Mouse (Mus musculus): Measurements from ENCODE around the gene Exosc5. TPM values are rescaled to one million over a fixed set of nuclear protein-coding genes. Genes with fewer than 3 reads are reported as not detected.

The Exosc5 gene
- total RNA-seq, 2 experiments from 2014 or later = 5.4 to 10.1 TPM

DNA sequence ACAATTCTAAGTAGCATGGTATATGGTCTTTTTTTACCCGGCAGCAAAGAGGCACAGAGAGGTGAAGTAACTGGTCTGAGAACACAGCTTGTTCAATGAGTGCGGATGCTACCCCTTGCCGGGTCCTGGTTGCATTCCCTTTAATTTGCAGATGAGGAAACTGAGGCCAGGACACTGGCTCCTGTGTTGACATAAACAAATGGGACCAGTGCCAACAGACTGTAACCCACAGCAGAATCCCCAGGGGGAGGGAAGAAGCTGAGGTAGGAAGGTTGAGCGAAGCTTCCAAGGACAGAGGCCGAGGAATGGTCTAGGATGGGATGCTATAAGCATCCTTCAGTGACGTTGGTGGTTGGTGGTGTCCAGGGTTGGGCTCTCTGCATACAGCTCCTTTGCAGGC lies 16.4 kb downstream of the Exosc5 start:
- no peak for ATAC-seq (replicated peaks; ENCODE audit: low FRiP score, poor library complexity, severe bottlenecking)

DNA sequence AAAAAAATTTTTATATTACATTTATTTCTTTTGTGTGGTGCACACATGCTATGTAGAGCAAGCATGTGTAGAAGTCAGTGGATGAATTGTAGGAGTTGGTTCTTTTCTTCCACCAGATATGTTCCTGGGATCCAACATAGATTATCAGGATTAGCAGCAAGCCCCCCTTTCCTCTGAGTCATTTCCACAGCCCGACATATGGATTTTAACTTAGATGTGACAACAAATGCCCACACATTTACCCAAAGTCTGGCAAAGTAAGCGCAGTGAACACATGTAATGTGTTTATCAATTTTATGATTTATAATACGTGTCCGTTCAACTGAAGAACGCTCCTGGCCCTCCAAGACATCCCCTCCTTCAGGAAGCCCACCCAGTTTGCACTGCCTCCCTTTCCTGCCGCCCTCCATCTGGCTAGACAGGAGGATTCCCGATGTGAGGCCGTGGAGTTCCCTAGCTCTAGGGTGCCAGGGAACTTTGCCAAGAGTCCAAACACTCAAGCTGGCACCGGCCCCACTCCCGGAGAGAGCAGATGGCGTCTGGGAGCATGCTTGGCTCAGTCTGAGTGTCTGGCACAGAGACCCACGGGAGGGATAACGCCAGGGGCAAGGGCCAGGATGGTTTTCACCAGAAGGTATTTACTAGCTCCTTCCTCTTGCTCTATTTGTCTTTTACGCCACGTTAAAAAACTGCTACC lies 17.3 kb downstream of the Exosc5 start:
- ATAC-seq (replicated peaks; ENCODE audit: low FRiP score, poor library complexity, severe bottlenecking) = no peak

DNA sequence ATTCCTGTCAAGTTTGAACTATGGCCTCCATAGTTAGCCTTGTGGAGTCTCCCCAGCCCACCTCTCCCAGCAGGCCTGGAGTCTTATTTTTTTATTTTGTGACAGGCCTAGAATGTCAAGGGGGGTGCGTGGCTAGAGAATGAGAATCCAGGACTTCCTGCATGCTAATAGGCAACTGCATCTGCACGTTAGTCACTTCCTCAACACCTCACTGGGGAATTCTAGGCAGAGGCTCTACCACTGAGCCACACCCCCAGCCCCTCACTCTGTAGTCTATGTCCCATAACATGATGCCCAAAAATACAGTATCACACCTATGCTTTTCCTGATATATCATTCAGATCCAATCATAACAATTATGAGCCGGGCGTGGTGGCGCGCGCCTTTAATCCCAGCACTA lies 18.0 kb downstream of the Exosc5 start:
- no peak for ATAC-seq (replicated peaks; ENCODE audit: low FRiP score, poor library complexity, severe bottlenecking)

DNA sequence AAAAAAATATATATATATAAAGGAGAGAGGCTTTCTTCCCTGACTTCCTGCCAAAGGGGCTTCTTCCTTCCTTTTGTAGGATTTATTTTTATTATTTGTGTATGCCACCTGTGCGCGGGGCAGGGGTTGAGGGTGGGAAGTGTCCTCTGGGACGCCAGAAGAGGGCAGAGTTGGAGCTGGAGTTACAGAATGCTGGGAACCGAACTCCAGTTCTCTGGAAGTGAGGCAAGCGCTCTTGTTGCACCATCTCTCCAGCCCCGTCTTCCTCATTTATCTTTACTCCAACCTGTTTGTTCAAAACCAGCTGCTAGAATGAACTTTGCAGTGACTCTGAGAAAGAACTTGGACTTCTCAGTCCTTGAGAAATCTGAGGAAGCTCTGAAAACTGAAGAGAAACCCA lies 21.0 kb downstream of the Exosc5 start:
- ATAC-seq (replicated peaks; ENCODE audit: low FRiP score, poor library complexity, severe bottlenecking) = no peak

DNA sequence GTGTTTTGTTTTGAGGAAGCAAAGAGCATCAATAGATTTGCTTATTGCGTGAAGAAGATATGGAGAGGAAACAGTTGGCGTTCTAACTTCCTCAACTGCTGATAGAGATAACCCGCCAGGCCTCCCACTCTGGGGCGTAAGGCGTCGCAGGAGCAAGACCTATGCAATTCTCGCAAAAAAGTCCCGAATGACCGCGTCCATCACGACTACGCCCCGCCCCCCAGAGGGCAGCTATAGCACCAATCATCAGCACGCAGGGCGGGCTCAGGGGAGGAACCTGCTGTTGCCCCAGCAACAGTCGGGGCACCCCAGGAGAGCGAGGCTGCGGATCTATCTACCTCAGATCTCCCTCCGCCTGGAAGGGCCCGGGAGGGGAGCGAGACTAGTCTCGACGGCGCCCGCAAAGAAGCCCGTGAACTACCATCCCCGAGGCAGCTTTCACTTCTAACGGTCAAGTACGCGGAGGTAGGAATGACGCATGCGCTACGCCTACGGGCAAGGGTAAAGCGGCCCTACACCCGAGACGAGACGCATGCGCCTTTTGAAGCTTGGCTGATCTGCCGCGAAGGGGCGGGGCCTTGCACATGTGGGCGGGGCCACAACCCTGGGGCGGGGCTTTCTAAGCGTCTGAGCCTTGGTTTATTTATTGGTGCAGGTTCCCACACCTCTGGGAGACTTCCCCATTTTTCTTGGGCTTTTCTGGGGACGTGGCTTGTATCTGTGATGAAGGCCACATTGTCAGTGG lies 21.7 kb downstream of the Exosc5 start, which contains the start of gene B9d2:
Gene B9d2 (plus strand): TSS at position 267 of the 745 bp plus-strand sequence.
- peak; percentile 94 for ATAC-seq (replicated peaks; ENCODE audit: low FRiP score, poor library complexity, severe bottlenecking)

DNA sequence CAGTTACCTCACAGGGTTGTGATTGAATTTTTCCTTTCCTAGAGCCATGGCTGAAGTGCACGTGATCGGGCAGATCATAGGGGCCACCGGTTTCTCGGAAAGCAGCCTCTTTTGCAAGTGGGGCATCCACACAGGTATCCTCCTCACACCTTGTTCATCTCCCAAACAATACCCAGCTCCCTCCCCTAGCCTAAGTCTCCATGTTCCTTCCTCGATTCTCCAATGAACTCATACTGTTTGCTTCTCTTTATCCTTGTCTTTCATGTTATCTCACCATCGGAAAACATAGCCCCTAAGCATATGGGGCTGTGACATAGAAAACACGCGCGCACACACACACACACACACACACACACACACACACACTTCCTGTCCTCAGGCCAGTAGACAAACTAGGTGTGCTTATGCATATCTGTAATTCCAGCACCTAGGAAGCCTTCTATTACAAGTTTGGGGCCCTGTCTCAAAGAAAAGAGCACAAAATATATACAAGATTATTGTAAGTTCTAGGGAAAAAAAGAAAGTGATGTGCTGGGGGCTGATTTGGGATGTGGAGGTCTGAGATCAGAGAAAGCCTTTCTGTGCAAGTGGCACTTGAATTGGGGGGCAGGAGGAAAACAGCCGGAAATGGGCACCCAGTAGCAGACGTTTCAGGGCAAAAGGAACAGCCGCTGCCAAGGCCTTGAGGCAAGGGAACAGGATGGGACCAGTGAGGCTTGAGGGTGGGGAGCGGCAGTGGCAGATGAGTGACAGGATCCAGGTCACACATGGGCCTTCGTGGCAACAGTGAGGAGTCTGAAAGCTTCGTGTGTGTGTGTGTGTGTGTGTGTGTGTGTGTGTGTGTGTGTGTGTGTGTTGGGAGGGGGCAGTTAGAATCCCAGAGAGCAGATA lies 22.6 kb downstream of the Exosc5 start:
- ATAC-seq (replicated peaks; ENCODE audit: low FRiP score, poor library complexity, severe bottlenecking) = no peak

DNA sequence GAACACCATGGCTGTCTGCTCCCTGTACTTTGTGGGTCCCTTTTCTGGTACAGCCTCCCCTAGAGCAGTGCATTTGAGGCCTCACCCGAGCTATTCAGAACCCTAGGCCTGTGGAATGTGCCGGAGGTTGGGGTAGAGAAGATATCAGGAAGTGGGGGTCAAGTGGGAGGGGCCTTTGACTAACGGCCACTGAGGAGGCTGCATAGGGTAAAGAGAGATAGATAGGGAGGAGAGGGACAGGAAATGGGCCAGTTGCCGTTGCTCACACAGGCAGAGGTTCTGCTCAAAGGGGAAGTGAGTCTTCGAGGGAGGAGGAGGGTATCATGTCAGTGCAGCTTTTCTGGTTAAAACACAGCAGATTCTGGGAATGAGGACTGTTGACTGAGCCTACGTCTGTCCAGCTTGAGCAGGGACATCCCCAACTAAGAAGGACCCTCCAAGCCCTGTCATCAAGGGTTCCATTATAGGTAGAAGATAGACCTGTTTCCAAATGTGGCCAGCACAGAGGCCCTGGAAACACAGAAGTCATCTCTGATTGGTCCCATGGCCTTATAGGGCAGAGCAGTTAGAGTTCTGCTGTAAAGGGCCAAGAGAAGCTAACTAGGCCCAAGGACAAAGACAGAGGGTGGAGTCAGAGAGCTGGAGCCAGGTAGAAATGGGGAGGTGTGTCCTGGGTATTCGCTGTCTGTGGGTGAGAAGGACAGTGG lies 24.7 kb downstream of the Exosc5 start:
- no peak for ATAC-seq (replicated peaks; ENCODE audit: low FRiP score, poor library complexity, severe bottlenecking)

DNA sequence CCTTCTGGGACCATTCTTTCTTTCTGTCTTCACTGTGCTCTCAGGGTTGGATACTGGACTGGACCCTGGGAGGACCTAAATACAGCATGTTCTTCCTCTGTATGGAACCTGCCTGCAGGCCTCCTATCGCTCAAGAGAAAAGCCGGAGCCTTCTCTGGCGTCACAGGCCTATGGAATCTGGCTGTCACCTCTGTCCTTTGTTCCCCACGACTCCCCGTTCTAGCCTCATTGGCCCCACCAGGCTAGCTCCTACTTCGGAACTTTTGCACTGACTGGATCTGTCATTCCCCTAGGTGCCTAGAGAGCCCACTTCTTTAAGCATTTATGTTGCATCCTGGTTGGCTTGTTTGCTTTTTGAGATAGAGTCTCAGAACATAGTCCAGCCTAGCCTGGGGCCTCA lies 25.7 kb downstream of the Exosc5 start:
- ATAC-seq (replicated peaks; ENCODE audit: low FRiP score, poor library complexity, severe bottlenecking) = no peak

DNA sequence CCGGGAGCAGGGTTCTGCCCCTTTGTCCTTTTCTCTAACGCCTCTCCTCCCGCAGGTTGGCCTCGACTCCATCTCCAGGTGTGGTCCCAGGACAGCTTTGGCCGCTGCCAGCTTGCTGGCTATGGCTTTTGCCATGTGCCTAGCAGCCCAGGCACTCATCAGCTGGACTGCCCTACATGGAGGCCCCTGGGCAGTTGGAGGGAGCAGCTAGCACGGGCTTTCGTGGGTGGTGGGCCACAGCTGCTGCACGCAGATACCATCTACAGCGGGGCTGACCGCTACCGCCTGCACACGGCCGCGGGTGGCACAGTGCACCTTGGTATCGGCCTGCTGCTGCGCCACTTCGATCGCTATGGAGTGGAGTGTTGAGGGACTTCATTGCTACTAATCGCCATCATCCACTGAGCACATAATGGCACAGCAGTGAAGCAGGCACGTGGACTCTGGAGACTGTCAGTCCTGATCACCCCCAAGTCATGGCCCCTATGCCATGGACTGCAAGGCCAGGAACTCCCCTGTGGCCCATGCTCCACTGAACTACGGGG lies 27.0 kb downstream of the Exosc5 start:
- no peak for ATAC-seq (replicated peaks; ENCODE audit: low FRiP score, poor library complexity, severe bottlenecking)

DNA sequence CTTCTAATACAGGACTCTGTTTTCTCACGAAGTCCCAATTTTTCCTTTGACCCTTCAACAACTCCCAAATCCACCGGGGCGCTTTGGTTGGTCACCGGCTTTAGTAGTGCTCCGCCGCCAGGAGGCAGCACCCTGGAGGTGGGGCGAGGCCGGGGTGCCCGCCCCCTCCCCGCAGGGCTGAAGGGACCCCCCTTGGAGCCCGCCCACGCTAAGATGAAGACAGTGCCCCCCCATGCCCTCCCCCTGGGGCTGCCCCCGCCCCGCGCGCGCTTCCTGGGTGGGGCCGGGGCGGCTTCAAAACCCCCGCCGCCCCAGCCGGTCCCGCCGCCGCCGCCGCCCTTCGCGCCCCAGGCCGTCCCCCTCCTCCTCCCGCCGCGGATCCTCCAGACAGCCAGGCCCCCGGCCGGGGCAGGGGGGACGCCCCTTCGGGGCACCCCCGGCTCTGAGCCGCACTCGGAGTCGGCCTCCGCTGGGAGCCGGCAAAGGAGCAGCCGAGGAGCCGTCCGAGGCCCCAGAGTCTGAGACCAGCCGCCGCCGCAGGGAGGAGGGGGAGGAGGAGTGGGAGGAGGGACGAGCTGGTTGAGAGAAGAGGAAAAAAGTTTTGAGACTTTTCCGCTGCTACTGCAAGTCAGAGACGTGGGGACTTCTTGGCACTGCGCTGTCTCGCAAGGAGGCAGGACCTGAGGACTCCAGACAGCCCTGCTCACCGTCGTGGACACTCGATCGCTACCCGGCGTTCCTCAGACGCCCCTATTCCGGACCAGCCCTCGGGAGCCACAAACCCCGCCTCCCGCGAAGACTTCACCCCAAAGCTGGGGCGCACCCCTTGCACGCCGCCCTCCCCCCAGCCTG lies 27.9 kb downstream of the Exosc5 start, which contains the start of gene Tgfb1:
Gene Tgfb1 (plus strand): TSS at position 323 of the 852 bp plus-strand sequence.
- peak; percentile 49 for ATAC-seq (replicated peaks; ENCODE audit: low FRiP score, poor library complexity, severe bottlenecking)

DNA sequence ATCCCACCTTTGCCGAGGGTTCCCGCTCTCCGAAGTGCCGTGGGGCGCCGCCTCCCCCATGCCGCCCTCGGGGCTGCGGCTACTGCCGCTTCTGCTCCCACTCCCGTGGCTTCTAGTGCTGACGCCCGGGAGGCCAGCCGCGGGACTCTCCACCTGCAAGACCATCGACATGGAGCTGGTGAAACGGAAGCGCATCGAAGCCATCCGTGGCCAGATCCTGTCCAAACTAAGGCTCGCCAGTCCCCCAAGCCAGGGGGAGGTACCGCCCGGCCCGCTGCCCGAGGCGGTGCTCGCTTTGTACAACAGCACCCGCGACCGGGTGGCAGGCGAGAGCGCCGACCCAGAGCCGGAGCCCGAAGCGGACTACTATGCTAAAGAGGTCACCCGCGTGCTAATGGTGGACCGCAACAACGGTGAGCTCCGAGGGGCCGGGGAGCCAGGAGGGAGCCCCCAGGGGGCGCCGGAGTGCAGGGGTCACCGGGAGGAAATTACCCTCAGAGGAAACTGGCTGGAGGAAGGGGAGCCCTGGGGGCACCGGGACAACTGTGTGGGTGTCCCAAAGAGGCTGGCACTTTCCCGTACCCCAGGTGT lies 28.9 kb downstream of the Exosc5 start:
- ATAC-seq (replicated peaks; ENCODE audit: low FRiP score, poor library complexity, severe bottlenecking) = peak; percentile 33

DNA sequence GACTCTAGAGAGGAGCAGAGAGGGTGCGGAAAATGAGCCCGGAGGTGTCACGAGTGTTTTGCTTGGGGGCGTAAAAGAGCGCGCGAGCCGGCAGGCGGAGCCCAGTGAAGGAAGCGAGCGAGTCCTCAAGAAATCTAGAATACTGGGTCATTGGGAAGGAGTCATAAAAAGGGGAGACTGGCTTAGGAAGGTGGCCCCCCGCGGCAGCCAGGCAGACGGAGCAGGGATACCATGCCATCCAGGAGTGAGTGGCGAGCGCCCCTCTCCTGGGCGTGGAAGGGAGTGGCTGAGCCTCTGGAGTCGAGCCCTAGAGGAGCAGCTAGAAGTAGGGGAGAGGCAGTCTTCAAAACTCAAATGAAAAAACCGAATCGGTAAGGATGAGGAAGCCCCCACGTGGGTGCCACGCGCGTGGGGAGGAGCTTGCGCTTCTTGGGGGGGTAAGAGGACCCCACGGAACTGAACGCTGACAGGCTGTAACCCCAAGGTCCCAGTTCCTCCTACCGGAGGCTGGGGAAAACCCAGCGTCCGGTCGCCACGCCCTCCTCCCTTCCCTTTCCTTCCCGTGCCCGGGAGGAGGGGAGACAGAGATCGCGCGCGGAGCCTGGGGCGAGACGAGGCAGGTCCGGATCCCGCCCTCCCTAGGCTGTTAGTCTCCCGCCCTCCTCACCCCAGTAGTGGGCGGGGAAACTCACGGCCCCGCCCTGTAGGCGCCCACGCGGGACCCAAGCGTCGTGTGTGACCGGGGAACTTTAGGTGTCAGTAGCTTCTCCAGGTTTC lies 30.0 kb downstream of the Exosc5 start:
- peak; percentile 77 for ATAC-seq (replicated peaks; ENCODE audit: low FRiP score, poor library complexity, severe bottlenecking)

DNA sequence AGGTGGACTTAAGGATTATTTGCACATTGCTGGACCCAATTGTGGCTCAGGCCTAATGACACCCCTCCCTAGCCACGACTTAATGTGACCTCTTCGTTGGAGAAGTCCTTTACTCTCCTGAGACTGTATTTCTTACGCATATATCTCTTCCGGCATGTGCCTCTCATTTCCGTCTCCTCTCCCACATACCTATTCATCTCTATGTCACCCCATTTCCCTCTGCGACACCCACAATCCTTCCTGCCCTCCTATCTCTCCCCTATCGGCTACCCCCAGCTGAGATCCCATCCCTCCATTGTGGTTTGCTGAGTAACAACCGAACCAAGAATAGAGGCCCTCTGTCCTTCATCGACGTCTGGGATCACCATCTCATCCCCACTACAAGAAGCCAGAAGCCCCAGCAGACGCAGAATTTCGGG lies 30.6 kb downstream of the Exosc5 start:
- no peak for ATAC-seq (replicated peaks; ENCODE audit: low FRiP score, poor library complexity, severe bottlenecking)

DNA sequence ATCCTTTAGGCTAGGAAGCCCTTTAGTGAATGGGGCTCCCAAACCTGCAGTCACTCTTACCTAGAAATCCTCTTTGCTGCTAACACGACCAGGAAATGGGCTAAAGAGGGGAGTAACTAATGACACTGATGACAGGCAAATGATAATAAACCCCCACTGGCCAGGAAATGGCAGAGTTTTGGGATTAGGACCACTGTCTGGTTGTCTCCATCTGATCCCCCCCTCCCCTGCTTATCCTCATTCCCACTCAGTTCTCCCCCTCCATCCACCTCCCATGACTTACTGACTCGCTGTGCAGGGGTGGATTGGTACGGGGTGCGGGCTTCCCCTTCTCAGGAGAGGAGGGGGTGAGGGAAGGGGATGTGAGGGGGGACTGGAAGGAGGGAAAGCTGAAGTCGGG lies 31.1 kb downstream of the Exosc5 start:
- ATAC-seq (replicated peaks; ENCODE audit: low FRiP score, poor library complexity, severe bottlenecking) = no peak

DNA sequence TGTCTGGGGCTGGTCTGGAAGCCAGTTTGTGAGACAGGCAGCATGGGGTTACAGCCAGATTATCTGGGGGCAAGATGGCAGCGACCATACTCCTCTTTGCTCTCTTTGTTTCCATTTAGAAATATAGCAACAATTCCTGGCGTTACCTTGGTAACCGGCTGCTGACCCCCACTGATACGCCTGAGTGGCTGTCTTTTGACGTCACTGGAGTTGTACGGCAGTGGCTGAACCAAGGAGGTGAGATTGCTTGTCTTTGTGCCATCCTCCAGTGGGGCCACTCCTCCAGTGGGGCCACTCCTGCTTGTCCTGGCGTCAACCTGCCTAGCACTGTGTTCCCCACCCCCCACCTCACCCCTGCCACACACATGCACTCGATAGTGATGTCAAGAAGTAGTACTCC lies 35.1 kb downstream of the Exosc5 start:
- ATAC-seq (replicated peaks; ENCODE audit: low FRiP score, poor library complexity, severe bottlenecking) = no peak

DNA sequence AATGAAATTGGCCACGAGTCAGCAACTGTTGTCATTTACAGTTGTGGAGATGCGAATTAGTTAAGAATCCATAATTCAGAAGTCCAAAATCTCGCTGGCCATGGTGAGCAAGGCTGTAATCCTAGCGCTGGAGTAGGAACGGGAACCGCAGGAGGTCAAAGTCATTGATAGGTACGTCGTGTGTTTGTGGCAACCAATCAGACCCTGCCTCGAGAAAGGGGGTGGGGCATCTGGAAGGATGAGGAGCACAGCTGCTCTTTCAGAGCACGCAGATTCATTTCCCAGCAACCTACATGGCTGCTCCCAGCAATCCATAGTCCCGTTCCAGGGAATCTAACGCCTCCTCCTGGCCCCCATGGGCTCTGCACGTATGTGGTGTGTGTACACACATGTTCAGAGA lies 40.9 kb downstream of the Exosc5 start:
- ATAC-seq (replicated peaks; ENCODE audit: low FRiP score, poor library complexity, severe bottlenecking) = no peak

DNA sequence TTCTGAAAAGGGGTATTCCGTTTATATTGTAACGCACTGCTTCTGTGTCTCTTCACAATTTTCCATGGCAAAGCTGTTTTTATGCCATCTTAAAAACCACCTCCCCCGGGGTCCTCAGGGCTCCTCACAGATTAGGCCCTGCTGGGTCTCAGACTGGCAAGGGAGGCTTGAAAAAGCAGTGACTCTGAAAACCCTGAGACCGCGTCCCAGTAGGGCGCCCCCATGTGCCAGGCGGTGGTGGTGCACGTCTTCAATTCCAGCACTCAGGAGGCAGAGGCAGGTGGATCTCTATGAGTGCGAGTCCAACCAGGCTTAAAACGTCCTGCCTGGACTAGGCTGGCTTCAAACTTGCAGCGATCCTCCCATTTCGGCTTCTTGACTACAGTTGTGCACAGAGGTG lies 41.8 kb downstream of the Exosc5 start:
- ATAC-seq (replicated peaks; ENCODE audit: low FRiP score, poor library complexity, severe bottlenecking) = no peak

Data from erythroblast, adult 5-6 weeks (primary cell).